Mouse (Mus musculus): ENCODE results near the gene Mmp2. TPM values are rescaled to one million over a fixed set of nuclear protein-coding genes. Genes with fewer than 3 reads are reported as not detected.
"Not testable (repeated sequence)": the region's sequence is repeated elsewhere in the genome, so short reads cannot be mapped to it uniquely, and the experiment has no call there.

The Mmp2 gene
- polyA plus RNA-seq, 1 experiment = 2.8 TPM

GRCm38 (mm10) chr8:92892216-92892615 lies 65.1 kb downstream of the Mmp2 start:
- DNase-seq (ENCODE audit: extremely low spot score in 1 of 2, low spot score in 1 of 2) = not testable (repeated sequence)

GRCm38 (mm10) chr8:92893870-92894269 lies 66.8 kb downstream of the Mmp2 start:
- DNase-seq (ENCODE audit: extremely low spot score in 1 of 2, low spot score in 1 of 2) = no peak

DNA sequence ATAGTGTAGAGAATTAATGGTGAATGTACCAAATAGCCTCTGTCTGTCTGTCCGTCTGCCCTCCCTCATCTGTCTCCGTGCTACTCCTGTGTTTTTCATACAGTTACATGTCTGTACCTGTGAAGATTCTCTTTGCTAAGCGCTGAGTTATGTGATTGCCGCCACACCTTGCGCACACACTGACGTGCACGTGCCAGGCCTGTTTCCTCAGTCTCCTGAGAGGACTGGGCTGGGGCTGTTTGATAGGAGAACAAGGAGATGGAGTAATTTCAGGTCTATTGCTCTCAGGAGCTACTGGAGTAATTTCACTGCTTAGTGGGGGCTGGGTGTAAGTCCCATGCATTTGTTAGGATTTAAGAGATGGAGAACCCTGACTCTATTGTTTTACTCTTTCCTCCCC lies 68.0 kb downstream of the Mmp2 start:
- DNase-seq (ENCODE audit: extremely low spot score in 1 of 2, low spot score in 1 of 2) = no peak

- DNase-seq (ENCODE audit: extremely low spot score in 1 of 2, low spot score in 1 of 2) = no peak
Measured at GRCm38 (mm10) chr8:92896056-92896455, 69.0 kb downstream of the Mmp2 start.

DNA sequence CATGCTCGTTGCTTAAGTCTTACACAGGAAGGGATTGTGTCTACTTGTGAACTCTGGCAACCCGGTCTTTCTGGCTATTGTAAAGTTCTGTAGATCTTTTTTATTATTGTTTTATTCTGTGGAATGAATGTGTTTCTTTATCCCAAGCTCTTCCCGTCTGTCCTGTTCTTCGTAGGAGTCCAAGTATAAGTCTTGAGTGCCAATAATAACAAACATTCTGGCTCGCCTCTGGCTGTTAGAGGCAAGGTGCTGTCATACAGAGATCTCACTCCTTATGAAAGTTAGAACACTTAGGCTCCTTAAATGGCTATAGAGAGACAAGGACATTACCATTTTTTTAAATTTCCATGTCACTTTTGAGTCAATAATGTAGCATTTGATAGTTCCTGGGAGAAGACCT lies 69.5 kb downstream of the Mmp2 start:
- DNase-seq (ENCODE audit: extremely low spot score in 1 of 2, low spot score in 1 of 2) = no peak

DNA sequence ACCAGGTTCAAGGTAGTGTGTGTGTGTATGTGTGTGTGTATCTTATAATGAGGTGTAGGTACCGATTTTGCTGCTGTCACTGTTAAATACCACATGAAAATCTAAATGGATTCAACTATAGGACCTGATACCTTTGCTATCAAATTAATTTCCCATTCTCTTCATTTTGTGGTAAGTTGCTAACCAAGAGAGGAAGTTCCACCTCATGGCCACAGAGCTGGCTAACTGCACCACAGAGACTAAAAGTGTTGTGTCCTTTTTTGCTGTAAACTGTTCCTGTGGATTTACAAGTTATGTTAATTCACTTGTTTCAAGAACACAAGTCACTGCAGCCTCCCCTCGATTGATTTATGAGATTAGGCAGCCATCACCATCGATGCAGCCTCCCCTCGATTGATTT lies 70.7 kb downstream of the Mmp2 start:
- DNase-seq (ENCODE audit: extremely low spot score in 1 of 2, low spot score in 1 of 2) = no peak

- no peak for DNase-seq (ENCODE audit: extremely low spot score in 1 of 2, low spot score in 1 of 2)
Measured at GRCm38 (mm10) chr8:92899590-92899989, 72.5 kb downstream of the Mmp2 start.

GRCm38 (mm10) chr8:92901107-92901506 lies 74.0 kb downstream of the Mmp2 start, which contains the start of gene Capns2:
Gene Capns2 (plus strand): TSS chr8:92901407.
- DNase-seq (ENCODE audit: extremely low spot score in 1 of 2, low spot score in 1 of 2) = no peak

DNA sequence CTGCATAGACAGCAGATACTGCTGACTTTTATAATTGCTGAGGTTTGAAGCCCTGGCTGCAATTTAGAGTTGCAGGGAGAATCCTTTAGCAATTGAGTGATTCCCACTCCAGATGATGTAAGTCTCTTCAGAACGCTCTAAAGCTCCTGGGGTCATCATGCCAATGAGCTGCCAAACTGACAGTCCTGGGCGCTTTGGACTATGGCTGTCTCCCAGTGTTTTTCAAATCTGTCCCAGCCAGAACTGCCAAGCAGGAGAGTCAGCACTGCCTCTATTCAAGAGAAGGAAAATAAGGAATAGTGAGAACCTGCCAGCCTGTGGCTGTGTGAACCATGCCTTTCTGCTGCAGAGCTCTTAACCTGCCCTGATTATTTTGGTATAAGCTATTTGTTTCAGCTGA lies 75.9 kb downstream of the Mmp2 start:
- DNase-seq (ENCODE audit: extremely low spot score in 1 of 2, low spot score in 1 of 2) = no peak

Other genes starting within 250 kb of the Mmp2 start
- 0.13 and 0.18 TPM in 2 replicates for gene Irx6, start 153.0 kb upstream of the Mmp2 start, polyA plus RNA-seq (2012; rRNA removed)
- gene Lpcat2, start 28.0 kb downstream of the Mmp2 start, polyA plus RNA-seq (2012; rRNA removed) = 12.6 and 17.2 TPM in 2 replicates
- gene Capns2, start 74.1 kb downstream of the Mmp2 start, polyA plus RNA-seq (2012; rRNA removed) = 0.64 and 0.76 TPM in 2 replicates
- gene Slc6a2, start 132.8 kb downstream of the Mmp2 start, polyA plus RNA-seq (2012; rRNA removed) = 0.02 and 0.08 TPM in 2 replicates
- gene Ces1a, start 220.9 kb downstream of the Mmp2 start, polyA plus RNA-seq (2012; rRNA removed) = 0.04 TPM in 2 replicates

All from frontal cortex, adult 2 months (tissue).